Mouse (Mus musculus) hindbrain, embryonic 12.5 days (tissue): ENCODE data around the gene Cmip. TPM values are rescaled to one million over a fixed set of nuclear protein-coding genes. Genes with fewer than 3 reads are reported as not detected.
A peak's percentile ranks its signal among the peaks of the same experiment; 100 is the strongest.

Source experiments
- ATAC-seq: fragments of 200-750 bp; cut with Nextera tagmentation; 2 replicates; pipeline ENCODE4 v1.8.0; 2017; ENCODE audit warnings: moderate TSS enrichment; ENCODE audit not compliant: low FRiP score
- H3K27ac ChIP-seq: fragments of 300-500 bp; sonication (generic); 2 replicates; pipeline ENCODE4 v1.5.1; 2016; ENCODE audit warnings: mild to moderate bottlenecking
- H3K27me3 ChIP-seq: fragments of 300-500 bp; sonication (generic); 2 replicates; pipeline ENCODE4 v1.6.1; 2016; ENCODE audit warnings: mild to moderate bottlenecking
- H3K36me3 ChIP-seq: fragments of 300-500 bp; sonication (generic); 2 replicates; pipeline ENCODE4 v1.6.1; 2016; ENCODE audit warnings: mild to moderate bottlenecking
- H3K4me1 ChIP-seq: fragments of 300-500 bp; sonication (generic); 2 replicates; pipeline ENCODE4 v1.6.1; 2016
- H3K4me2 ChIP-seq: fragments of 300-500 bp; sonication (generic); replicated peaks from 2 replicates; pipeline ENCODE4 v1.6.1; 2016; ENCODE audit warnings: mild to moderate bottlenecking
- H3K4me3 ChIP-seq: fragments of 300-500 bp; sonication (generic); 2 replicates; pipeline ENCODE4 v1.5.1; 2016; ENCODE audit warnings: mild to moderate bottlenecking
- H3K9ac ChIP-seq: fragments of 300-500 bp; sonication (generic); 2 replicates; pipeline ENCODE4 v1.6.1; 2016; ENCODE audit warnings: mild to moderate bottlenecking, moderate library complexity
- H3K9me3 ChIP-seq: fragments of 300-500 bp; sonication (generic); replicated peaks from 2 replicates; pipeline ENCODE4 v1.6.1; 2016; ENCODE audit warnings: mild to moderate bottlenecking
- WGBS: fragments of 180-500 bp; shearing (Covaris S2); methylation state at CpG from one replicate; pipeline ENCODE4 v1.1.7; 2016; 5-methylcytosine and 5-hydroxymethylcytosine counted together
- polyA plus RNA-seq: library from polyadenylated mRNA; unstranded; fragments of >200 nt; fragmentation: Nextera tagmentation; extraction: Ambion mirVana; gene quantifications from 2 replicates; pipeline ENCODE4 v1.2.1, GENCODE M21; 2016

The Cmip gene
- polyA plus RNA-seq: 64.6 and 67.0 TPM in 2 replicates

DNA sequence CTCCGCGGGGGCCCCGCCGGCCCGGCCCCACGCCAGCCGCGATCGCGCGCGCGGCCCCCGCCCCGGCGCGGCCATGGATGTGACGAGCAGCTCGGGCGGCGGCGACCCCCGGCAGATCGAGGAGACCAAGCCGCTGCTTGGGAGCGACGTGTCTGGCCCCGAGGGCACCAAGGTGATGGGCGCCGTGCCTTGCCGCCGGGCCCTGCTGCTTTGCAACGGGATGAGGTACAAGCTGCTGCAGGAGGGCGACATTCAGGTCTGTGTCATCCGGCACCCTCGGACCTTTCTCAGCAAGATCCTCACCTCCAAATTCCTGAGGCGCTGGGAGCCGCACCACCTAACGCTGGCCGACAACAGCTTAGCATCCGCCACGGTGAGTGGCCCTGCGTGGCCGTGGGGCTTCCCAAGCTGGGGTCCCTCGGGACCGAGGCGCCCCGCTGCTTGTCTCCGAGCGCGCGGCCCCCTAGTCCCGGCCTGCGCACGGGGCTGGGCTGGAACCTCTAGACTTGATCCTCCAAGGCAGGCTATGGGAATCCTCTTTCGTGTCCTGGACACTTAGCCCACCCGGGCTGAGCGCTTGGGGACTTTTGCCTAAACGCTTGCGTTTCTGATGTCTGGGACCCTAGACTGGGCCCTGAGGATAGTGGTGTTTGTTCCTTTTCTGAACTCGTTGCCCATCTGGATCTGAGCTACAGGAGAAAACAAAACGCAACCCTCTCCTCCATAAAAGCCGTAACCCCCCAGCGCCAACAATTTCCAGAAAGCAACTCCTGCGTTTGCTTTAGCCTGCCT, at the start of gene Cmip:
Gene Cmip (plus strand): TSS at position 36 of the 792 bp plus-strand sequence.
- Histone ChIP-seq H3K36me3 (no peaks in the 10 kb centered on the region), H3K27ac (peak within 1 kb of the TSS; percentile 90), H3K4me2 (peak within 1 kb of the TSS; percentile 86), H3K4me1 (peaks cover 37% of the 10 kb centered on the region), H3K4me3 (peak within 1 kb of the TSS; percentile 93), H3K9ac (peak within 1 kb of the TSS; percentile 99), H3K27me3 (no peaks in the 10 kb centered on the region), H3K9me3 (no peaks in the 10 kb centered on the region; the same call in 1 of the 2 replicates)
- WGBS: under 1% methylated on average over 57 of the region's 65 CpGs
- ATAC-seq: peak; percentile 14

- Histone ChIP-seq H3K27ac (no peak overlapping the region), H3K36me3 (peaks cover 13% of the 10 kb centered on the region), H3K4me2 (no peak overlapping the region), H3K4me1 (no peaks in the 10 kb centered on the region), H3K4me3 (no peak overlapping the region), H3K27me3 (no peaks in the 10 kb centered on the region), H3K9ac (no peak overlapping the region), H3K9me3 (no peaks in the 10 kb centered on the region)
- WGBS: 95% methylated on average over 12 of the region's 12 CpGs
- no peak for ATAC-seq
These were observed 47.7 kb upstream of the Cmip start for GRCm38 (mm10) chr8:117209150-117209549.

DNA sequence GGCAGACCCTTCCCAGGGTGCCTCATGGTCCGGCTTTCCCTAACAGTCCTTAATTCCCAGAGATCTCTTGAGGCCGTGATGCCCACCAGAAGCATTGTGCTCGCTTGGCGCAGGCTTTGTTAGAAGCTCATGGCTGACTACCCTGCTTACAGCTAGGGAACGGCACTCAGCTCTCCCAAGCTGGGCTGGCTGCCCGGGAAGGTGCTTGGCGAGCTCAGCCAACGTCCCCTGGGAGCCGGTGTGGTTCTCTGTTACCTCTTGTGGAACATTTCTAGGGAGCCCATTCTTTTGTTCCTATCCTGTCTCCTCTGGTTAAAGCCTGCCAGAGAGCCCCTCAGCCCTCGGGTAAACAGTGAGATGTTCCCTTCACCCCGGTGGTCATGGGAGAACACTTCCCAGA, 44.8 kb upstream of the Cmip start:
- ATAC-seq: no peak
- H3K27ac ChIP-seq: no peak overlapping the region
- no peaks in the 10 kb centered on the region for H3K9me3 ChIP-seq
- no peak overlapping the region for H3K4me2 ChIP-seq
- 91% methylated on average over 11 of the region's 11 CpGs for WGBS
- H3K36me3 ChIP-seq: 0 out of 2 replicates have a peak, but pooled peaks cover 15% of the 10 kb centered on the region
- no peaks in the 10 kb centered on the region for H3K4me1 ChIP-seq
- H3K27me3 ChIP-seq: no peaks in the 10 kb centered on the region
- no peak overlapping the region for H3K4me3 ChIP-seq
- no peak overlapping the region for H3K9ac ChIP-seq

- Histone ChIP-seq H3K9ac (no peak overlapping the region), H3K4me1 (no peaks in the 10 kb centered on the region), H3K4me3 (no peak overlapping the region), H3K27me3 (no peaks in the 10 kb centered on the region), H3K36me3 (0 out of 2 replicates have a peak, but pooled peaks cover 11% of the 10 kb centered on the region), H3K27ac (no peak overlapping the region), H3K9me3 (no peaks in the 10 kb centered on the region), H3K4me2 (no peak overlapping the region)
- no peak for ATAC-seq
- WGBS: 95% methylated on average over 2 of the region's 2 CpGs
These were observed 39.1 kb upstream of the Cmip start for GRCm38 (mm10) chr8:117217724-117218123.

- no peaks in the 10 kb centered on the region for H3K36me3 ChIP-seq
- ATAC-seq: no peak
- 82% methylated on average over 6 of the region's 6 CpGs for WGBS
- H3K9me3 ChIP-seq: no peaks in the 10 kb centered on the region
- H3K4me1 ChIP-seq: 0 out of 2 replicates have a peak, but pooled peaks cover 3% of the 10 kb centered on the region
- no peak overlapping the region for H3K27ac ChIP-seq
- no peak overlapping the region for H3K9ac ChIP-seq
- H3K4me2 ChIP-seq: no peak overlapping the region
- H3K27me3 ChIP-seq: no peaks in the 10 kb centered on the region
- no peak overlapping the region for H3K4me3 ChIP-seq
These were observed 34.5 kb upstream of the Cmip start for GRCm38 (mm10) chr8:117222396-117222795.

DNA sequence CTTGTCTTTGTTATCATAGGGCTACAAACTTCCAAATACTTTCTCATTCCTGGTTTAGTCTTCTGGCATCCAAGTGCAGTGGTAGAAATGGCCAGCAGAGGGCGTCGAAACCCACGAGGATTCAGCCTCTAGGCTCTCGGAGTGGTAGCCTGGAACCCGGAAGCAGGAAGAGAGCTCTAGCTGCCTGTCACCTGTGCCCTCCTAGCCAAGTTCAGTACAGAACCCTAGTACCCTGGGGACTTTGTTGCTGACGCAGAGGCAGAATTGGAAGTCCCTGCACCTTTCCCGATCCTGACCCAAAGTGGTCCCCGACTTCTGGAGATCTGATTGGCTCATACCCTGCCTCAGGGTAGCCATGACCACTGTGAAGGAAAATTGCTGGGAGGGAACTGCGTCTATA, 32.2 kb upstream of the Cmip start:
- no peaks in the 10 kb centered on the region for H3K9me3 ChIP-seq
- 12% methylated on average over 9 of the region's 9 CpGs for WGBS
- no peaks in the 10 kb centered on the region for H3K27me3 ChIP-seq
- no peak overlapping the region for H3K27ac ChIP-seq
- H3K9ac ChIP-seq: peak overlapping the region; percentile 35; the same call in 1 of the 2 replicates
- peak; percentile 78 for ATAC-seq
- H3K4me2 ChIP-seq: peak overlapping the region; percentile 46
- 0 out of 2 replicates have a peak, but pooled peaks cover 3% of the 10 kb centered on the region for H3K4me1 ChIP-seq
- peak overlapping the region; percentile 25 for H3K4me3 ChIP-seq
- H3K36me3 ChIP-seq: no peaks in the 10 kb centered on the region

DNA sequence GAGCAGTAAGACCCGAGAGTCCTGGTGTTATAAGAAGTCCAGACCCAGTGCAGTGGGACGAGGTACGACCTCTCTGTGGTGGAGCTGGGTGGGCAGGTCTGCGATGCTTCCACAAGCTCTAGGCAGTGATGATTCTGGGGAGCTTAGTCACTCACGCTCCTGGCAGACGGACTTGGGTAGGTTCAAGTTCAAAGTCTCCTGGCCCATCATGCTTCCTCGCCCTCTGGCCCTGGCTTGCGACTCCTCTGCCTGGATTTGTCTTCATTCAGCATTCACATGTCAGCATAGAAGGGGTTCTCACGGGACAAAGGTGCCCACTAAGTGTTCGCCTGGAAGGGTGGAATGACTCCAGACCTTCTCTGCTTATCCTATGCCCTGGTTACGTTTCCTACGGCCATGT, 30.6 kb upstream of the Cmip start:
- Histone ChIP-seq H3K4me1 (0 out of 2 replicates have a peak, but pooled peaks cover 3% of the 10 kb centered on the region), H3K9ac (no peak overlapping the region), H3K4me2 (no peak overlapping the region), H3K9me3 (no peaks in the 10 kb centered on the region), H3K4me3 (no peak overlapping the region), H3K36me3 (no peaks in the 10 kb centered on the region), H3K27me3 (no peaks in the 10 kb centered on the region), H3K27ac (no peak overlapping the region)
- 85% methylated on average over 12 of the region's 12 CpGs for WGBS
- no peak for ATAC-seq

- 90% methylated on average over 2 of the region's 2 CpGs for WGBS
- H3K9ac ChIP-seq: no peak overlapping the region
- H3K36me3 ChIP-seq: no peaks in the 10 kb centered on the region
- 0 out of 2 replicates have a peak, but pooled peaks cover 3% of the 10 kb centered on the region for H3K4me1 ChIP-seq
- H3K27me3 ChIP-seq: no peaks in the 10 kb centered on the region
- no peak overlapping the region for H3K4me3 ChIP-seq
- H3K9me3 ChIP-seq: no peaks in the 10 kb centered on the region
- ATAC-seq: no peak
- H3K4me2 ChIP-seq: no peak overlapping the region
- H3K27ac ChIP-seq: no peak overlapping the region
These were observed 29.5 kb upstream of the Cmip start for GRCm38 (mm10) chr8:117227339-117227738.

GRCm38 (mm10) chr8:117233199-117233598, 23.7 kb upstream of the Cmip start:
- Histone ChIP-seq H3K36me3 (no peaks in the 10 kb centered on the region), H3K27ac (no peak overlapping the region), H3K9me3 (no peaks in the 10 kb centered on the region), H3K4me2 (no peak overlapping the region), H3K4me3 (no peak overlapping the region), H3K4me1 (no peaks in the 10 kb centered on the region), H3K9ac (no peak overlapping the region), H3K27me3 (no peaks in the 10 kb centered on the region)
- no peak for ATAC-seq
- WGBS: 85% methylated on average over 7 of the region's 7 CpGs

DNA sequence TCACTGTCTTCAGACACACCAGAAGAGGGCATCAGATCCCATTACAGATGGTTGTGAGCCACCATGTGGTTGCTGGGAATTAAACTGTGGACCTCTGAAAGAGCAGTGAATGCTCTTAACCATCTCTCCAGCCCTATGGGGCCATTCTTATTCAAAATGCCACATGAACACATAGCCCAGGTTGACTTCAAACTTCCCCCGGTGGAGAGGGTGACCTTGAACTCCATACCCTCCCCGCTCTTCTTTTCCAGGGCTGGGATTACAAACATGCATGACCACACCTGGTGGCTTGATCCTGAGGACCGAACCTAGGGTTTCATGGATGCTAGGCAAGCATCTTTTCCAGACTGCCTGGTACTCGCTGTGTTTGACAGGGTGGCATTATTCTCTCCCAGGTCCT, 20.3 kb upstream of the Cmip start:
- H3K9me3 ChIP-seq: no peaks in the 10 kb centered on the region
- no peak overlapping the region for H3K4me3 ChIP-seq
- ATAC-seq: no peak
- 96% methylated on average over 4 of the region's 4 CpGs for WGBS
- no peaks in the 10 kb centered on the region for H3K4me1 ChIP-seq
- H3K36me3 ChIP-seq: no peaks in the 10 kb centered on the region
- H3K4me2 ChIP-seq: no peak overlapping the region
- no peak overlapping the region for H3K27ac ChIP-seq
- no peaks in the 10 kb centered on the region for H3K27me3 ChIP-seq
- H3K9ac ChIP-seq: no peak overlapping the region

DNA sequence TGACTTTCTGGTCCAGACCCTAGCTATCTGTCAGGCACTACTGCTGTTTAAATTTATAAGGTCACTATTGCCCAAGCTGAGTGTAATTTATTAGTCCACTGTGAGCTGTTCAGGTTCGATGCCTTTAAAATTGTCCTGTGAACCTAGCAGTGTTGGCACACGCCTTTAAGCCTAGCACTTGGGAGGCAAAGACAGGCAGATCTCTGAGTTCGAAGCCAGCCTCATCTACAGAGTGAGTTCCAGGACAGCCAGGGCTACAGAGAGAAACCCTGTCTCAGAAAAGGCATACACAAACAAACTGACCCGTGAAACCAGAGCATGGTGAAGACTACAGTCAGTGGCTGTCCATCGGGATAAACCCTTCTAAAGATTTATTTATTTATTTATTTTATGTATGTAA, 16.5 kb upstream of the Cmip start:
- ATAC-seq: no peak
- no peaks in the 10 kb centered on the region for H3K9me3 ChIP-seq
- H3K4me1 ChIP-seq: no peaks in the 10 kb centered on the region; the same call in 1 of the 2 replicates
- H3K4me2 ChIP-seq: no peak overlapping the region
- H3K4me3 ChIP-seq: no peak overlapping the region
- H3K36me3 ChIP-seq: no peaks in the 10 kb centered on the region
- H3K27ac ChIP-seq: no peak overlapping the region
- no peak overlapping the region for H3K9ac ChIP-seq
- 90% methylated on average over 5 of the region's 5 CpGs for WGBS
- H3K27me3 ChIP-seq: no peaks in the 10 kb centered on the region

GRCm38 (mm10) chr8:117240841-117241494, 15.9 kb upstream of the Cmip start:
- ATAC-seq: no peak
- WGBS: 80% methylated on average over 5 of the region's 5 CpGs

More at GRCm38 (mm10) chr8:117240841-117241494, 15.9 kb upstream of the Cmip start:
- Histone ChIP-seq H3K4me3 (no peak overlapping the region), H3K27ac (no peak overlapping the region), H3K36me3 (no peaks in the 10 kb centered on the region), H3K9ac (no peak overlapping the region), H3K4me2 (no peak overlapping the region), H3K9me3 (no peaks in the 10 kb centered on the region), H3K4me1 (no peaks in the 10 kb centered on the region; the same call in 1 of the 2 replicates), H3K27me3 (no peaks in the 10 kb centered on the region)
